Mouse (Mus musculus) midbrain, embryonic 11.5 days (tissue): ENCODE results near the gene Lsg1. TPM values are rescaled to one million over a fixed set of nuclear protein-coding genes. Genes with fewer than 3 reads are reported as not detected.

Experiments used
- ATAC-seq: fragments of 200-750 bp; cut with Nextera tagmentation; 2 replicates; pipeline ENCODE4 v1.8.0; 2017; ENCODE audit warnings: moderate TSS enrichment, moderate library complexity; ENCODE audit not compliant: low FRiP score
- DNase-seq: peaks from one replicate; pipeline ENCODE4 v3.0.0; 2015; ENCODE audit warnings: low spot score; ENCODE audit errors: missing footprints
- H3K27ac ChIP-seq: fragments of 300-500 bp; sonication (generic); 2 replicates; pipeline ENCODE4 v1.5.1; 2014; ENCODE audit warnings: low read depth, low read length
- H3K27me3 ChIP-seq: fragments of 300-500 bp; sonication (generic); 2 replicates; pipeline ENCODE4 v1.6.1; 2014; ENCODE audit warnings: mild to moderate bottlenecking, low read length, moderate library complexity, mixed read lengths; ENCODE audit not compliant: control insufficient read depth, insufficient read depth
- H3K36me3 ChIP-seq: fragments of 300-500 bp; sonication (generic); 2 replicates; pipeline ENCODE4 v1.6.1; 2014; ENCODE audit warnings: mild to moderate bottlenecking, low read length, moderate library complexity, mixed read lengths; ENCODE audit not compliant: control insufficient read depth, insufficient read depth
- H3K4me1 ChIP-seq: fragments of 300-500 bp; sonication (generic); 2 replicates; pipeline ENCODE4 v1.6.1; 2014; ENCODE audit warnings: low read length; ENCODE audit not compliant: control insufficient read depth, insufficient read depth
- H3K4me2 ChIP-seq: fragments of 300-500 bp; sonication (generic); 2 replicates; pipeline ENCODE4 v1.6.1; 2014; ENCODE audit warnings: mild to moderate bottlenecking, moderate library complexity
- H3K4me3 ChIP-seq: fragments of 300-500 bp; sonication (generic); 2 replicates; pipeline ENCODE4 v1.5.1; 2014; ENCODE audit warnings: low read depth, low read length
- H3K9ac ChIP-seq: fragments of 300-500 bp; sonication (generic); 2 replicates; pipeline ENCODE4 v1.6.1; 2014; ENCODE audit warnings: low read length
- H3K9me3 ChIP-seq: fragments of 300-500 bp; sonication (generic); 2 replicates; pipeline ENCODE4 v1.6.1; 2016; ENCODE audit warnings: low read length; ENCODE audit not compliant: control insufficient read depth
- WGBS: fragments of 180-500 bp; shearing (Covaris S2); extraction: QIAGEN DNeasy Blood & Tissue Kit; methylation state at CpG from one replicate; pipeline ENCODE4 v1.1.7; 2014; 5-methylcytosine and 5-hydroxymethylcytosine counted together
- polyA plus RNA-seq: library from polyadenylated mRNA; unstranded; fragments of >200 nt; fragmentation: Nextera tagmentation; extraction: Ambion mirVana; gene quantifications from 2 replicates; pipeline ENCODE4 v1.2.1, GENCODE M21; 2014

Gene Lsg1
- polyA plus RNA-seq, 1 experiment from 2014 or later = 89.3 TPM

GRCm38 (mm10) chr16:30549516-30549915 is 37.9 kb downstream of the Lsg1 start:
- Histone ChIP-seq H3K9me3 (no peaks in the 10 kb centered on the region), H3K4me1 (0 out of 2 replicates have a peak, but pooled peaks cover 2% of the 10 kb centered on the region), H3K36me3 (peaks cover 6% of the 10 kb centered on the region), H3K27me3 (no peaks in the 10 kb centered on the region), H3K4me2 (peak overlapping the region; percentile 69), H3K9ac (peak overlapping the region; percentile 97), H3K4me3 (peak overlapping the region; percentile 74), H3K27ac (no peak overlapping the region)
- 85% methylated on average over 7 of the region's 7 CpGs for WGBS
- DNase-seq (peak; percentile 89), ATAC-seq (no peak)

GRCm38 (mm10) chr16:30548291-30548690 is 39.1 kb downstream of the Lsg1 start:
- DNase-seq = peak; percentile 60
- Histone ChIP-seq H3K27ac (no peak overlapping the region), H3K4me2 (no peak overlapping the region), H3K27me3 (no peaks in the 10 kb centered on the region), H3K4me1 (0 out of 2 replicates have a peak, but pooled peaks cover 2% of the 10 kb centered on the region), H3K9ac (no peak overlapping the region), H3K36me3 (peaks cover 6% of the 10 kb centered on the region), H3K4me3 (no peak overlapping the region), H3K9me3 (no peaks in the 10 kb centered on the region)
- 88% methylated on average over 5 of the region's 5 CpGs for WGBS
- no peak for ATAC-seq

GRCm38 (mm10) chr16:30544693-30545092 is 42.7 kb downstream of the Lsg1 start:
- peaks cover 6% of the 10 kb centered on the region for H3K36me3 ChIP-seq
- no peak overlapping the region for H3K27ac ChIP-seq
- DNase-seq (peak; percentile 57), ATAC-seq (no peak)
- no peaks in the 10 kb centered on the region for H3K9me3 ChIP-seq
- H3K4me3 ChIP-seq = no peak overlapping the region
- H3K4me1 ChIP-seq = 0 out of 2 replicates have a peak, but pooled peaks cover 2% of the 10 kb centered on the region
- WGBS = 89% methylated on average over 4 of the region's 4 CpGs
- no peaks in the 10 kb centered on the region for H3K27me3 ChIP-seq
- no peak overlapping the region for H3K4me2 ChIP-seq
- H3K9ac ChIP-seq = no peak overlapping the region

GRCm38 (mm10) chr16:30543386-30543785 is 44.0 kb downstream of the Lsg1 start:
- no peak overlapping the region for H3K4me2 ChIP-seq
- H3K36me3 ChIP-seq = peaks cover 6% of the 10 kb centered on the region
- no peak overlapping the region for H3K9ac ChIP-seq
- no peak overlapping the region for H3K4me3 ChIP-seq
- H3K9me3 ChIP-seq = no peaks in the 10 kb centered on the region
- no peaks in the 10 kb centered on the region for H3K4me1 ChIP-seq
- DNase-seq (peak; percentile 68), ATAC-seq (no peak)
- no peaks in the 10 kb centered on the region for H3K27me3 ChIP-seq
- H3K27ac ChIP-seq = no peak overlapping the region
- 88% methylated on average over 9 of the region's 9 CpGs for WGBS

- ATAC-seq = no peak
- H3K36me3 ChIP-seq = peaks cover 6% of the 10 kb centered on the region
These were observed 44.6 kb downstream of the Lsg1 start for GRCm38 (mm10) chr16:30542826-30543225.

GRCm38 (mm10) chr16:30540107-30541001 is 47.0 kb downstream of the Lsg1 start:
- peak overlapping the region; percentile 17; the same call in 1 of the 2 replicates for H3K4me2 ChIP-seq
- no peaks in the 10 kb centered on the region for H3K36me3 ChIP-seq
- H3K27me3 ChIP-seq = no peaks in the 10 kb centered on the region
- peak overlapping the region; percentile 33 for H3K9ac ChIP-seq
- ATAC-seq (no peak; the same call in 1 of the 2 replicates), DNase-seq (peak; percentile 70)
- no peaks in the 10 kb centered on the region for H3K9me3 ChIP-seq
- H3K4me3 ChIP-seq = no peak overlapping the region
- WGBS = 71% methylated on average over 20 of the region's 20 CpGs
- no peaks in the 10 kb centered on the region for H3K4me1 ChIP-seq
- no peak overlapping the region for H3K27ac ChIP-seq

More at GRCm38 (mm10) chr16:30542826-30543225, 44.6 kb downstream of the Lsg1 start:
- Histone ChIP-seq H3K4me3 (no peak overlapping the region), H3K4me2 (no peak overlapping the region), H3K9me3 (no peaks in the 10 kb centered on the region), H3K27ac (no peak overlapping the region), H3K27me3 (no peaks in the 10 kb centered on the region), H3K9ac (no peak overlapping the region), H3K4me1 (no peaks in the 10 kb centered on the region)
- 87% methylated on average over 6 of the region's 6 CpGs for WGBS
- DNase-seq = no peak

GRCm38 (mm10) chr16:30539433-30539832 is 48.0 kb downstream of the Lsg1 start:
- WGBS = 25% methylated on average over 10 of the region's 10 CpGs
- H3K4me2 ChIP-seq = no peak overlapping the region
- no peaks in the 10 kb centered on the region for H3K4me1 ChIP-seq
- H3K9ac ChIP-seq = no peak overlapping the region
- peak; percentile 27; the same call in 1 of the 2 replicates for ATAC-seq
- peak; percentile 94 for DNase-seq
- no peaks in the 10 kb centered on the region for H3K36me3 ChIP-seq
- no peak overlapping the region for H3K27ac ChIP-seq
- no peak overlapping the region for H3K4me3 ChIP-seq
- no peaks in the 10 kb centered on the region for H3K27me3 ChIP-seq
- no peaks in the 10 kb centered on the region for H3K9me3 ChIP-seq

GRCm38 (mm10) chr16:30535075-30535474 is 52.3 kb downstream of the Lsg1 start:
- Histone ChIP-seq H3K9me3 (no peaks in the 10 kb centered on the region), H3K27me3 (no peaks in the 10 kb centered on the region), H3K4me2 (no peak overlapping the region), H3K4me3 (no peak overlapping the region), H3K27ac (no peak overlapping the region), H3K4me1 (no peaks in the 10 kb centered on the region), H3K9ac (no peak overlapping the region), H3K36me3 (no peaks in the 10 kb centered on the region; the same call in 1 of the 2 replicates)
- ATAC-seq (no peak), DNase-seq (peak; percentile 17)
- 90% methylated on average over 1 of the region's 1 CpGs for WGBS

GRCm38 (mm10) chr16:30533592-30533991 is 53.8 kb downstream of the Lsg1 start:
- ATAC-seq (no peak), DNase-seq (peak; percentile 62)
- Histone ChIP-seq H3K4me2 (no peak overlapping the region), H3K27ac (no peak overlapping the region), H3K9ac (no peak overlapping the region), H3K4me3 (no peak overlapping the region), H3K27me3 (no peaks in the 10 kb centered on the region), H3K4me1 (no peaks in the 10 kb centered on the region), H3K36me3 (peaks cover 3% of the 10 kb centered on the region; the same call in 1 of the 2 replicates), H3K9me3 (no peaks in the 10 kb centered on the region)
- 76% methylated on average over 4 of the region's 4 CpGs for WGBS
